ENCODE assay signal across 8 mouse cellular contexts in the genomic region with DNA sequence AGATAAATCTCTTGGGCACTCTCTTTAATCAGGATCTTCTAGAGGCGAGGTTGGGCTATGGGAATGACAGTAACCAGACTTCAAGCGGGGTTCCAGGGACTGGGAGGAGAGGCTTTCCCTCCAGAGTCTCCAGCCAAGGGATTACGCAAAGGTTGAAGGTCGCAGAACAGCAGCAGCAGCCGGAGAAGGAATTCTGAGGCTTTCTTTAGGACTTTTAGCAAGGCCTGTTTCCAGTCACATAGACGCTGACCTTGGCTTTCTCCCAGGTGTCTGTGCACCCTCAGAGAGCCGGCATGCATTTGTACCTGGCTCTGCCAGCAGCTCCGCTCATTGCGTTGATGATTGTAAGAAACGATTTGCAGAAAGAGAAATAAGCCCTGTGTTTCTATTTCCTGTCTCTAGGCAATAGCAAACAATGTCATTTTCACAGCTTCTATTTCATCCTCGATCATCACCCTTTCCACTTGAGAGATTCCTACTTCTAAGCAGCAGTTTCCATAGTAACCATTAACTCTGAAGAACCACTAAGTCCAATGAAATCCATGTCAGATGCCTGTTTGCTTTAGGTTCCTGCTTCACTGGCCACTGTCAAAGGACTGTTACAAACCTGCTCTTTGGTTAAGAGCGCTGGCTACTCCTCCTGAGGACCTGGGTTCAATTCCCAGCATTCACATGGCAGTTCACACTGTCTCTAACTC.
DNase-seq lines count a peak whose midpoint lies in the region; ATAC-seq lines count a peak whose summit lies in the region.
"Had no signal": no experiment of that assay in that cellular context is flagged by ENCODE, and none has a peak within 500 bp of the region (broad histone marks: within the 10 kb centered on the region; RNA-seq: fewer than 3 reads in every experiment).

No protein-coding gene starts in this region.

- no peaks in the 10 kb centered on the region for H3K36me3 ChIP-seq in forebrain, embryonic 12.5 days (replicated peaks)
- no peaks in the 10 kb centered on the region for H3K36me3 ChIP-seq in hindbrain, embryonic 15.5 days

- H3K4me3 ChIP-seq in forebrain, embryonic 12.5 days (replicated peaks), result no peak overlapping the region
- H3K4me3 ChIP-seq in hindbrain, embryonic 15.5 days, result no peak overlapping the region
- H3K4me3 ChIP-seq: myocyte had no signal

- no peaks in the 10 kb centered on the region for H3K9me3 ChIP-seq in forebrain, embryonic 12.5 days
- no peaks in the 10 kb centered on the region for H3K9me3 ChIP-seq in hindbrain, embryonic 15.5 days

- peaks cover 10% of the 10 kb centered on the region for H3K4me1 ChIP-seq in forebrain, embryonic 12.5 days
- H3K4me1 ChIP-seq in hindbrain, embryonic 15.5 days (replicated peaks), result peaks cover 8% of the 10 kb centered on the region

- 0 out of 2 replicates have a peak overlapping the region, but pooled peaks have one; percentile 13 for H3K27ac ChIP-seq in forebrain, embryonic 12.5 days
- H3K27ac ChIP-seq in hindbrain, embryonic 15.5 days (replicated peaks), result peak overlapping the region; percentile 70

- H3K27me3 ChIP-seq in forebrain, embryonic 12.5 days, result no peaks in the 10 kb centered on the region
- H3K27me3 ChIP-seq in hindbrain, embryonic 15.5 days, result no peaks in the 10 kb centered on the region

- peak; percentile 40 to 47 for DNase-seq in right cerebral cortex, postnatal 10 days (ENCODE audit: low spot score in 2 of 2)
- no peak for DNase-seq in right cerebral cortex, postnatal 14 days
- DNase-seq in lung, postnatal 4 days, result peak; percentile 25 to 52
- DNase-seq in yolk sac, embryonic 10.5 days (ENCODE audit: low spot score), result peak; percentile 83
- no peak for DNase-seq in right cerebral cortex, adult 18-20 months

- H3K9ac ChIP-seq in forebrain, embryonic 12.5 days, result no peak overlapping the region
- no peak overlapping the region for H3K9ac ChIP-seq in hindbrain, embryonic 15.5 days

- peak; percentile 46; the same call in 1 of the 2 replicates for ATAC-seq in forebrain, embryonic 12.5 days (ENCODE audit: low FRiP score)
- peak; percentile 76; the same call in 1 of the 2 replicates for ATAC-seq in hindbrain, embryonic 15.5 days (ENCODE audit: low FRiP score, low read depth)

- 56% methylated on average over 12 of the region's 12 CpGs for WGBS in forebrain, embryonic 12.5 days
- WGBS in hindbrain, embryonic 15.5 days, result 26% methylated on average over 12 of the region's 12 CpGs

- H3K4me2 ChIP-seq in forebrain, embryonic 12.5 days, result no peak overlapping the region
- no peak overlapping the region for H3K4me2 ChIP-seq in hindbrain, embryonic 15.5 days

Comparison
In these comparisons a context has a peak if more than half of its experiments do, and no peak if none do; other contexts are left out.
1. DNase-seq: peak in right cerebral cortex, postnatal 10 days (2 of 2), lung, postnatal 4 days (2 of 2) and yolk sac, embryonic 10.5 days (single experiment); none in right cerebral cortex, postnatal 14 days (single experiment) and right cerebral cortex, adult 18-20 months (single experiment).